Mouse (Mus musculus): ENCODE measurements around the gene Chml.

Gene Chml

DNA sequence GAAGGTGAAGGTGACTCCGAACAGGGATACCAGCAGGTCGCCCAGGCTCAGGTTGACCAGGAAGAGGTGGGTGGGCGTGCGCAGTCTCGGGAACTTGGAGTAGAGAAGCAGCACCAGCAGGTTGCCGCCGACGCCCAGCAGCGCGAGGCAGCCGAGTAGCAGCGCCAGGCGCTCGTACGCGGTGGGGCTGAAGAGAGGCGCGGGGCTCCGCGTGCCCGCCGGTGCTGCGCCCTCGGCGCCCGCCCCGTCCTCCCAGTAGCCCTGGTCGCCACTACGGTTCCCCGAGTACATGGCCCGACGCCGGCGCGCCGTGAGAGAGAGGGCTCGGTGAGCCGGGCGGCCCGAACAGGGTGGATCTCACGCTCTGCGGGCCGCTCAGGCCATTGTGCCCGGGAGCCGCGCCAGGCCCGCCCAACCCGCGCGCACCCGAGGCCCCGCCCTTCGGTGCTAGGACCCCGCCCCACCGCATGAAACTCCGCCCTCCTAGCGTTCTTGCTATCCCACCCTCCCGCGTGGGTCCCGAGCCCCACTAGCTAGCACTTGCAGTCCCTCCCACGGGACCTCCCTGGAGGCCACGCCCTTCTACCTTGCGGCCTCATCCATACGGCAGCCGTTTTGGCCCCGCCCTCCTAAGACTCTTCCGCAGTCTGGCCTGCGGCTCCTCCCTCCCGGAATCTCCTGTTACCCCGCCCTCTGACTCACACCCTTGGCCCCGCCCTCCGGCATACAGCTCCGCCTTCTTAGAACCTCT is at the start of gene Chml, which contains the start of gene Opn3:
Chml (minus strand) TSS at position 656 of the 751 bp plus-strand sequence.
Opn3 (minus strand) TSS at position 531 of the 751 bp plus-strand sequence.
- peak; percentile 90 to 95 for DNase-seq (ENCODE audit: low spot score in 2 of 2)

DNA sequence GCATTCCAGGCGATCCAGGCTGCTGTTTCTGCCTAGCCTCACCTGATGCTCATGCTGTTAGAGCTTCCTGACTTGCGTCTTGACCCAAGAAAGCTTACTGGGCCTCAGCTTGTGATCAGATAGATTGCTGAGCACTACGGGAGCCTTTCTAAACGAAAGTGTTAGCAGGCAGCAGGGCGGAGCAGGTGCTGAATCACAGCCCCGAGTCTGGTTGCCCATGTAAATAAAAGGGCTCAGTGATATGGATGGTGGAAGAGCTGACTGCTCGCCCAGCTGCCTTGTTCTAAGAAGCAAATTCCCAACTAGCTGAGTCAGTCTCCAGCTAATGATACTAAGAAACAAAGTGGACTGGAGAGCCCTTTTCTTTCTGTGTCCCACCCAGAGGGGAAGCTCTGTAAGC is 33.1 kb upstream of the Chml start:
- DNase-seq (ENCODE audit: low spot score in 2 of 2): no peak

DNA sequence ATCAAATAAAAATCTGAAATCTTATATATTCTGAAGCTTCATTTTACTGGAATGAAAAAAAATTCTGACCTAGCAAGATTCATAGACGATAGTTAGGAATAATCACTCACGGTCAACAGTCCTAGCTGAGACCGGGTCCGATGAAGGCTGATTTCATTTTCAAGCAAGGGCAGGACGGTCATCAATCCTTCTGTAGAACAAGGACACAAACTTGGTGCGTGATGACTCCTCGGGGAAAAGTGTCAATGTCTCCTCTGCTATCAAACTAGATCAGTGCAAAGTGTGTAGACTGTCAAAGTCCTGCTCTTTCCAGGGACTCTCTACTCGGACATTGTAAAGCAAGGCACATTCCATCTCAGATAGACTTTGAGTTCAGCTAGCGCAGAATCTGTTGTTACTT is 24.1 kb upstream of the Chml start:
- DNase-seq (ENCODE audit: low spot score in 2 of 2): no peak

DNA sequence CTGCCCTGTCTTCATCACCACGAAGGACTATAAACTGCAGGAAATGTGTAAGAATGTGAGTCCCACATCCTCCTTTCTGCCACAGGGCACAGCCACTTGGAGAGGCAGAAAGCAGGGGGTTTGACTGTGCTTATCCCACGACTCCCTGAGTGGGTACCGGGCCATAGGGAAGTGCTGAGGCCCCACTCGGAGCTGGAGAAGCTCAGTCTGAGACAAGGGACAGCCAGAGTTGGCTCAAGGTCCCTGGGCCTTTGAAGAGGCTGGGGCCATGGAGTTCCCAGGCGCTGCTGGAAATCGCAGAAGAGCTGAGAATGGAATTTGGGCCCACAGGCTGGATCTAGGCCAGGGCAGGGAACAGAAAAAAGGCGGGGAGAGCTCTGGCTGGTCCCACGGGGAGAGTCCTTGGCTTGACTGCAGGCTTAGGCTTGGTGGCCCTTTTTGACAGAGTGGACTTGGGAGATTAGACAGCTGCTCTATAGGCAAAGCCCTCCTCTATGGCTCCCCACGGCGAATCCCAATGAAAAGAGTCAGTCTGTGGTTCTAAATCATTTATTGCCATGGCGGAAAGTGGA is 19.7 kb upstream of the Chml start:
- DNase-seq (ENCODE audit: low spot score in 2 of 2): no peak

DNA sequence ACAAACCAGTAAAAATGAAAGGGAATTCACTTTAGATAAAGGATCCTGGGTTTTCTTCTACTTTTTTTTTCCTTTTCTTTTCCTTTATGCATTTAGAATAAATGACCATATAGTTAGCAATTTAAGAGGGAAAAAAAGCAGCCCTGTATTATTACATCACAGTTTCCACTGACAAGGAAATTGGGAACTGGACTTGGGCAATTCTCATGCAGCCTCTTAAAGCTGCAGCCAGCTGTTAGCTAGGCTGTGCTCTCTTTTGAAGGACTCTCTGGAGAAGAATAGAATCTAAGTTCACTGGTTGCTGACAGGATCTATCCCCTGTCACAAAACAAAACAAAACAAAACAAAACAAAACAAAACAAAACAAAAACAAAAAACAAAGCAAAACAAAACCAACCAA is 15.3 kb upstream of the Chml start:
- no peak for DNase-seq (ENCODE audit: low spot score in 2 of 2)

DNA sequence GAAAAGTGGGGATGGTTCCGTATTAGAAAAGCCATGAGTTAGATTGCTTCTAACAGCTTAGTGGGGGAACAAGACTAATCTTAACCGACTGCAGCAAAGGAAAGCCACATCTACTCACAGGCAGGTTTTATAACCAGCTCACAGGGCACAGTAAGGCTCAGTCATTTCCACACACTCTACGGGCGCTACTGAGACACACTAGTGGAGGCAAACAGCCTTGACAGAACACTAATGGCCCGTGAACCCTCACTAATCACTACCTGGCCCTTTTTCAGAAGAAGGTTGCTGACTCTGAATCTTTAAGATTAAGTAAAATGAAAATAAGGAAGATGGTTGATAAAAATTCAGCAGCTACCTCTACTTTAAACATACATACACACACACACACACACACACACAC is 14.9 kb upstream of the Chml start:
- DNase-seq (ENCODE audit: low spot score in 2 of 2): no peak

DNA sequence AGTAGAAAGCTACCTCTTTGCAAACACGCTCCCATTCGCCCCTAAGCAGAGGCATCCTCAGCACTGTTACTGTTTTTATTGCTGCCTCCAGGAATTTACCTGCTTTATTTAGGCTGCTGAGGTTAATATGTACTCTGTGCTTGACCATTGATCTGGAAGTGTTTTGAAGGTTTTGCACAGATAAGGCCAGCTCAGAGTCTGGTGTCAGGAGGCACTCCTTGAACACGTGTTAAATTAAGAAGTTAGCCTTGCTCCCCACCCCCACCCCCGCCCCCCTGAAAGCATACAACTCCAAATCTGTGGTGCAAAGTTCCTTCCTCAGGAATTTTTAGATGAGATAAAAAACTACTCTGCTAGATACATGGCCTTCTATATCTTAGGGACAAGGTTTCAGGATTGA is 8.4 kb upstream of the Chml start:
- DNase-seq (ENCODE audit: low spot score in 2 of 2): no peak

DNA sequence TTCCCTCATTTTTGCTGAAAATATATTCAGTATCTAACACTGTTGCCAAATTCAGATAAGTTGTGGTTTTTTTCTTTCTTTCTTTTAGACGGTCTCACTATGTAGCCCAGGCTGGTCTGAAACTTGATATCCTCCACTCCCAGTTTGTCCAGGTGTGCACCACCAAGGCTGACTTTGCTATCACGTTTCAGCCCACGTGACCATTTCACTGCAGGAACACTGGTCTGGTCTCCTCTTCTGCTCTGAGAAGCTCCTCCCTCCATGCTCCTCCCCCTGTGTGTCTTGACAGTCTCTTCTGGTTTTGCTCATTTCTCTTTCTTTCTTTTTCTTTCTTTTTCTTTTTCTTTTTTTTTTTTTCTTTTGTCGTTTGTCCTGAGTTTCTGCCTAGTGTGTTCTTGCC is 7.1 kb upstream of the Chml start:
- no peak for DNase-seq (ENCODE audit: low spot score in 2 of 2)

DNA sequence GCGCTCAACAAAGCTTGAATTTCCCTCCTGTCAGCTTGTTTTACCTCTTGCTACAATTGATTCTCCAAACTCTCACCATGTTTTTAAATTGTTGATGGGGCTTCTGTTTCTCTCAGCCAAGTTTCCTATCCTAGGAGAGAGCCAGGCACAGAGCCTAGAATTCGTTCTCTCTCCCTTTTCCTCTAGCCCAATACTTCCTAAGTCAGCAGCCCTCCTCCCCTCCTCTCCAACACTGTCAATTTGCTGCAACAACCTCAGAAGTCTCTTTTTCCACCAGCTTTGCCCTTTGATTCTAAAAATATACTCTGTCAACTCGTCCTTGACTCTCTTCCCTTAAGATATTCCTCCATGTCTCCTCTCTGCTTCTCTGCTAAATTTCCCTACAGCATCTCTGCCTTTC is 6.7 kb upstream of the Chml start:
- no peak for DNase-seq (ENCODE audit: low spot score in 2 of 2)

DNA sequence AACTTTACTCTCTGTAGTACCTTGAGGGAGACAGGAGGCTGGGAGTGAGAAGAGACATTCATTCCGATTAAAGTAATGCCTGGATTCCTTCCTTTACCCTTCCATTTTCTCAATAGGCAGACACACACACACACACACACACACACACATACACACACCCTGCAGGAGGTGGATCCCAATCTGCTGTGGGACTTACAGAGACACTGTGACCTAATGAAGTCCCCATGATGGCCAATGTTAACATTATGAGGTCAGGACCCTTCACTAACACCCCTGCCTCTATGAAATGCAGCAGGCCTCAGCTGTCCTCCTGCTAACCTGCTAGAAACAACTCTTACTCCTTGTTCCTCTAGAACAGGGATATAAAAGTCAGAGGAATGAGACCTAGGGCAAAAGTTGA is 5.6 kb upstream of the Chml start, which contains the start of gene Wdr64:
Wdr64 (plus strand) TSS at position 301 of the 400 bp plus-strand sequence.
- no peak for DNase-seq (ENCODE audit: low spot score in 2 of 2)

DNA sequence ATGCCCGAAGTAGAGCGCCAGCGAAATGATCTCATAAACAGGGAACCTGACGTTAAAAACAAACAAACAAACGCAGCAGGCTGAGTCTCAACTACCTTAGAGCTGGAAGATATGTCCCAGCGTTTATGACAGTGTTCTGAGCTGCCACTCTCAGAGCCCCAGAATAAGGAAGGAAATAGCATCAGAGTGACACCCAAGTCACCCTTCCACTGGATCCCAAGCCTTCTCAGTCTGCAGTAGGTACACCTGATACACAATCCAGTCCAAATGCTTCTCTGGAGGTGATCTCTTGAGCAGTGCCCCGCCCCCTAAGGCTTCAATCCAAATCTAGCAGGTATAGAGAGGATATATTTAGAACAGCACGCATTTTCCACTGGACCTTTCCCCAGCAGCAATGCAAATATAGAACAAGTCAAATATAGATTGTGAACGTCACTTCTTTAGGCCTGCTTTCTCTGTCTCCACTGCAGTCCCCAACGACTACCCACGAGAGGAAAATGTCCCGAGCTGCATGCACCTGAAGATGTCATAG is 794 bp upstream of the Chml start:
- DNase-seq (ENCODE audit: low spot score in 2 of 2): no peak

DNA sequence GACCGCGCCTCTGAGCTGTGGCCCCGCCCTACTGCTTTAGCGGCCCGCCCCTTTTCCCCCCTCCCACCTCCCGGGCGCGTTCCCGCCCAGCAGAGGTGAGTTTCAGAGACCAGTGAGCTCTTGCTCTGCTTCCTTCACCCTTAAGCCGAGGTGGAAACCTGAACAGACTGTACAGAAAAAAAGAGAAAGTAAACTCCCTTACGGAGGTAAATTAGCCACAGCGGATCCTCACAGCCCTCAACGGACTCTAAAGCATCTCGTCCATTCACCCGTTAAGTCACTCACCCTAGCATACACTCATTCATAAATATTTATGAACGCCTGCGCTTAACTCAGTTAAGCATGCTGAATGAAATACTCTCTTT is 278 bp upstream of the Chml start:
- DNase-seq (ENCODE audit: low spot score in 2 of 2): no peak

DNA sequence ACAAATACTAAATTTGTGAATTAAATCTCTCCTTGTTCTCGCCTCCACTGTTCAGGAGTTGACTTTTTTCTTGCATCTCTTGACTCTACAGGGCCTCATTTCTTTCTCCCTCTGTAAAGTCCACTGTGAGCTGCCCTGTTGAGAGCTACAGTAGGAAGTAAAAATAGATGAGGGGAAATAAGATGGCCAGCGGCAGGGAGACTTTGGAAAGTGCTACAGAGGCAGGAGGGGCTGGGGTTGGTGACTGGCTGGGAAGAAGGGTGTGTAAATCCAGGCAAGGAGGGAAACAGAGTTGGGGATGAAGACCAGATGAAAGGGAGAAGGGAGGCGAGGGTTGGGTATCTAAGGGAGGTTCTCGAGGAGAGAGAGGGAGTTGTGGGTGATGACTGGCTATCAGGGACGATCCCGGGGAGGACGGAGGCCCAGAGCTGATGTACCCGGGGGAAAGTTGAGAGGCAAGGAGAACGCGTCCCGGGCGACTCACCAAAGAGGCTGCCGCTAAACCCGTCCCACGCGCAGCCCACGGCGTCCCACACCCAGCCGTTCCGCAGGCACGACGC is 935 bp downstream of the Chml start:
- DNase-seq (ENCODE audit: low spot score in 2 of 2): no peak

DNA sequence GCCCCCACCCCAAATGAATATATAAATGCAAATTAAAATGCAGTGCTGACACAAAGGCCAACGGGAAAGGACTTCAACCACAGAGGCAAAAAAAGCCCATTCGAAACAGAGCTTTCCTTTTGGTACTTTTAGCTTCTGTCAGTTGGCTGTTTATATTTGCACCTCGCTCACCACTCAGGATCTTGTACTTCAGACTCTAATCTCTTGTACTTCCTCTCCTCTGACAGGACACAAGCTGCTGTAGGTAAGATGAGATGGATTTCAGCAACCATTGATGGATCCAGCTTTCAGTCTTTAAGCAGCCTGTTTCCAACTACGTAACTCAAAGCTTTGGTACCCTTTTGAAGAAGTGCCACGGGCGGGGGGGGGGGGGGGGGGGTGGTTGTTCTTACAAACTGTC is 11.7 kb downstream of the Chml start:
- DNase-seq (ENCODE audit: low spot score in 2 of 2): no peak

DNA sequence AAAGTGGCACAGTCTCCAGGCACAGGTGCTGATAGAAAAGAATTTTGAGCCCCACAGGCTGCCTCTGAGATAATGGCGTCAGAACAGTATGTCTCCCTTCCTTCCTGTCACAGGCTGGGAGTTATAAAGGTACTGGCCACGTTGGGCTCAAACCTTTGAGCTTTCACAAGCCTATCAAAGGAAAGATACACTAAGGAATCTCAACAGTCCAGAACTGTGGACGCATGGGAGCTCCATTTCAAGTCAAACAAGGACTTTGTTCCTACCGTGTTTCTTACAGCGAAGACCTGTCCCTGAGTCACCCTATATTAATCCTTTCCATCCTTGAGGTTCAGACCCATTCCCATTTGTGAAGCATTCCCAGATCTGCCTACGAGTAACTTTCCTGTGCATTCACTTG is 15.2 kb downstream of the Chml start:
- no peak for DNase-seq (ENCODE audit: low spot score in 2 of 2)

DNA sequence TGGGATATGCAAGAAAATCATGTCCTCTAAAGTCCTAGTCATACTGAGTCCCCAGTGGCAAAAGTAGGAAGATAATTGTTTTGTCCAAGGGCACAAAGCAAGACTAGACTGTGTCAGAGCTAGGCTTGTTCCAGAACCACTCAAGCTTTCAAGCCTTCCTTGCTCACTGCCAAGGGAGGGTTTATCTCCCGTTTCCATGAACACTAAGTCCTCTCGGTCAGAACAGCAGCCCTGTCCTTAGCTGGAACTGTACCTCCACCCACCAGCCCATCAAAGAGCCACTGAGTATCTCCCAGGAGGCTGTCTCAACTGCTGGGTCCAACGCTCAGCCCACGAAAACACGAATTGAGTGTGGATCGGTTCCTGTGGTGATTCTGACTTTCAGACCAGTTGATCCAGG is 17.6 kb downstream of the Chml start:
- no peak for DNase-seq (ENCODE audit: low spot score in 2 of 2)

DNA sequence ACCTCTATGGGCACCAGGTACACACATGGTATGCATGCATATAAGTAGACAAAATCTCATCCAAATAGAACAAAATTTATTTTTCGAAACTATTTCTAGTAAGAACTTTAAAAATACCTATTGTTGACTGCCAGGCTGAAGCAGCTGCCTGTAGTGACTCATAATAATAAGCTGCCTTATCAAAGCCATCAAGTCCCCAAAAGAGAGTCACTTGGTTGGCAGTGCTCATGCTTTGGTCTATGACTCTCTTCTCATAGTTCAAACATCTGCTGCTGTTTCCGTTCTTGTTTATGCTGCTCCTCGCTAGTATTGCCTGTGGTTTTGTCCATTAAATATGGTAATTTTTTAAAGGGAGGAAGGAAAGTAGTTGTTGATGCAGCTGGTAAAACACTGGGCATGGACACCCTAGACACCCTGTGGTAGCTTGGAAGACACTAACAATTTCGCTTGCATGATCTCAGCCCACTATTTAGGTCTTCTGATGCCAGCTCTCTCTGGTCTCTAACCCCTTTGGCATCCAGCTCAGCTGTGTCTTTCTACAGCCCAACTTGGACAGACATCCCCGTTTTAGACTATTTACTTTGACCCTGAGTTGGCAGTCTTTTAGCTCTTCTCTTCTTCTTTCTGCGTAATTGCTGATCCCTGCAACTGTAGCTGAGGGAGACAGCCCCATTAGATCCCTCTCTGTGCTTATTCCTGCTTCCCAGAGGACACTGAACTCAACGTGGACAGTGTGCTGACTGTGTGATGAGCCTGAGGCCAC is 19.0 kb downstream of the Chml start:
- DNase-seq (ENCODE audit: low spot score in 2 of 2): no peak

DNA sequence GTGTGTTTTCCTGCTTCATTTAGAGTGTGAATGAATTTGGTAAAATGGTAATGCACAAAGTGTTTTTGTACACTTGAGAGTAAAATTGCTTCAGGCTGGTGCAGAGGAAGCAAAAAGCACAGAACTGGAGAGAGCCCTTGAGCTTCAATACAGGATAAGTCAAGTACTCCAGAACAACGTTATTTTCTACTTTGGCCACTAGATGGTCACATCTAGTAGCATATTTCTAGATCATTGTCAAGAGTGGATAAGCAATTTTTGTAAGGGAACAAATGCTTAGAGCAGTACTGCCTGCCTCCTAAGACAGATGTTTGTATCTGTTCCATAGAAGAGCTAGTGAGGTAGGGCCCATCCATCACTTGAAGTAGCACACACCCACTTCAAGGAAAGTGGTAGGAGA is 21.1 kb downstream of the Chml start:
- no peak for DNase-seq (ENCODE audit: low spot score in 2 of 2)

DNA sequence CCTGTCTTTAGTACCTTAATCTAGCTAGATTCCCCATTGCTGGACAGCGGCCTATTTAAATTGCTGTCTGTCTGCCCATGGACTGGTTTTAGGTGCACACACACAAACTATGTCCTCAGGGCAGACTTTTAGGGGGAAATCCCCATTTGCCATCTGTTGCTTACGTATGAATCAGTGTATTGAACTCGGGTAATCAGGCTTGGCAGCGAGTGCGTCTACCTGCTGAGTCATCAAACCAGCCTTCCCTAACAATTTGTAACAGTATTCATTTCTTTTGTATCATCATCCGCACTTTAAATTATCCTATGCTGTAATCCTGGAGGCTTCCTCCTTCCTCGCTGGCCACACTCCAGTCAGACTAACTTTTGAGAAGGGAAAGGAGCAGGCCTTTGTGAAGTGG is 22.7 kb downstream of the Chml start:
- DNase-seq (ENCODE audit: low spot score in 2 of 2): no peak

DNA sequence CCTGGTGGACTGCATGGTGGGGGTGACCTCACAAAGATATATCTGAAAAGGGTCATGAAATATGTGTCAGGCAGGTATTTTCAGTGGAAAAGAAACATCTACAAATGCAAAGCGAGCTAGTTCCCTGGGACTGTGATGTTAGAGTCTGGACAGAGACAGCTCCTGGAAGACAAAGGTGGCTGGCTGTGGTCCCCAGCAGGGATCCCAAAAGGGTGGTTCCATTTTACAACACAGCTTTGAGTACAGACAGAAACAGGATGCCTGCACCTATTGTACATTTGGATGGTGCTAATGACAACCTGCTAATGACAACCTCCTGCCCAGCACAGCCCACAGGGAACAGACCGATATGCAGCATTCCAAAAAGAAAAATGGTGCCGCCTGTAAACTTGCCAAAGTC is 23.2 kb downstream of the Chml start:
- DNase-seq (ENCODE audit: low spot score in 2 of 2): no peak

DNA sequence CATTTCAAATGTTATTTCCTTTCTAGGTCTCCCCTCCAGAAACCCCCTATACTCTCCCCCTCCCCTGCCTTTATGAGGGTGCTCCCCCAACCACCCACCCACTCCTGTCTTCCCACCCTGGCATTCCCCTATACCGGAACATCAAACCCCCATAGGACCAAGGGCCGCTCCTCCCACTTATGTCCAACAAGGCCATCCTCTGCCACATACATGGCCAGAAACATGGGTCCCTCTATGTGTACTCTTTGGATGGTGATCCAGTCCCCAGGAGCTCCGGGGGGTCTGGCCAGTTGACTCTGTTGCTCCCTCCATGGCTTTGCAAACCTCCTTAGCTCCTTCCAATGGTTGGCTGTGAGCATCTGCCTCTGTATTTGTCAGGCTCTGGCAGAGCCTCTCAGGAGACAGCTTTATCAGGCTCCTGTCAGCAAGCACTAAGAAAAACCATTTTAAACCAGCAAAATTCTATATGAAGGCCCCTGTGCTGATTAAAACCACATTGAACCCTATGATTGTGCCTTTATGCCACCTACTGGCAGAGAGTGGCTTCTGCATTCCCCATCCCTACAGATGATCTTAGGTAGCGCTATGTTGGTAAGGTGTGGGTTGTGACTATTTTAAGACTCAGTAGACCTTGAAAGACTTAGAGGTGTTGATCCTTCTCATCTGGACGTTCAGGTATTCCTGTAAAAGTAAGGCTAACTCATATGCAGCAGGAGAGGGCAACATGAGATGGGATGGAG is 23.9 kb downstream of the Chml start:
- DNase-seq (ENCODE audit: low spot score in 2 of 2): no peak

DNA sequence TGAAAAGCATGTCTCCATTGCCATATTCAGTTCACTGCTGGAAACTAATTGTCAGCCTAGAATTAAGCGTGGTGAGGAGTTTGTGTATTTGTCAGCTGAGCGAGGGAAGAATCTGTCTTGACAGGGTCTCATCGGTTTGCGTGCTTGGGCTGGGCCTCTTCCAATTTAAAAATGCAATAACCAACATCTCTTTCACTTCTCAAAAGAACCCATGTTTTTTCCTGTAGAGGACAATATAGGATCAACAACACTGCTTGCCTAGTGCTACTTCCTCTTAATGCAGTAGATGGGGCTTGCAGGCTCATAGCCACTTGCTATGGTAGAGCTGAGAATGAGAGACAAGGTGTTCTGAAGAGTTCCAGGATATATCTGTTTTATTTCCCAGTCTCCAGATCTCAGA is 32.8 kb downstream of the Chml start:
- no peak for DNase-seq (ENCODE audit: low spot score in 2 of 2)

All from cerebellum, postnatal 4 days (tissue).